Mouse (Mus musculus) cerebellum, adult 9-11 months (tissue): ENCODE results near the gene Hoxd4.

Experiments
- DNase-seq: peaks from one replicate; pipeline ENCODE4 v3.0.0; 2022

Gene Hoxd4

DNA sequence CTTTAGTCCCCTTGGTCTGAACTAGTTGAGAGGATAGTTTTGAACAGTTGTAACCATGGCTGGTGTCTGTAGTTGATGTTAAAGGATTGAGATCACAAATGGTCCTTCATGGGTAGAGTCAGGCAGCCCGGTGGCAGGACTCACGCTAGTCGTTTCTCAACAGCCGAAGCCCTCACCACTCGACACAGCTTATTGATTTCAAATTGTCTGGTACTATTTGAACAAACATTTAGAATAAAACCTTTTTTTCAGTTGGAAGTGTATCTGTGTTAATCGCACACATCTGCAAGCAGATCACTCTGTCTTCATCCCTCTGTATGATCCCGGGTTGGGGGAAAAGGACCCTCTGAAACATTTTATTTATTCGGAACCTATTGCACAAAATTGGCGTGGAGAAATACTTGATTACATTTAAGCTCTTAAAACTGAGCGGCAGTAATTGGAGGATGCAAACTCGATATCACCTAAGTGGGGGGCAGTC lies 36.0 kb downstream of the Hoxd4 start:
- no peak for DNase-seq

DNA sequence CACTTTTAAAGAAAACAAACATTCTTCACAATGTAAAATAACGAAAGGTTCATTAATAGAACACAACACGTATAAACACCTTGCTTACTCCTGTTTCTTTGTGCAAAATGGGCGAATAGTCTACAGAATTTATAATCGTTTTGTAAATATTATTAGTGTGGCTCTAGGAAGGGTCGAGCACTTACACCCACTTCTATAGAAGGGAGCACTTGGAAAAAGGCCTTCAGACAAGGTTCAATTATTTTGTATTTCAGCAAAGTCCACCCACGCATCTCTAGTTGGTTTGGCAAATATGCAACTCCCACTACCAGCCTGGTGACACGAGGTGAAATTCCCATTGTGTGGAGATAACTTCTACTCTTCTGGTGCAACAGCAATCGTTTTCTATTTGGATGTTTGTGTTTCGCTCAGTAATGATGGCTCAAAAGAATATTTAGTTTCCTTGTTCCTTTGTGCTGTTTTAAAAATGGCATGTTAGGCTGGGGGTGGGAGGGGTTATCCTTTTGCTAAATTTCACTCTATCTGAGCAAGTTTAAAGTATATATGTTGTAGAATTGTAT lies 36.8 kb downstream of the Hoxd4 start:
- no peak for DNase-seq

DNA sequence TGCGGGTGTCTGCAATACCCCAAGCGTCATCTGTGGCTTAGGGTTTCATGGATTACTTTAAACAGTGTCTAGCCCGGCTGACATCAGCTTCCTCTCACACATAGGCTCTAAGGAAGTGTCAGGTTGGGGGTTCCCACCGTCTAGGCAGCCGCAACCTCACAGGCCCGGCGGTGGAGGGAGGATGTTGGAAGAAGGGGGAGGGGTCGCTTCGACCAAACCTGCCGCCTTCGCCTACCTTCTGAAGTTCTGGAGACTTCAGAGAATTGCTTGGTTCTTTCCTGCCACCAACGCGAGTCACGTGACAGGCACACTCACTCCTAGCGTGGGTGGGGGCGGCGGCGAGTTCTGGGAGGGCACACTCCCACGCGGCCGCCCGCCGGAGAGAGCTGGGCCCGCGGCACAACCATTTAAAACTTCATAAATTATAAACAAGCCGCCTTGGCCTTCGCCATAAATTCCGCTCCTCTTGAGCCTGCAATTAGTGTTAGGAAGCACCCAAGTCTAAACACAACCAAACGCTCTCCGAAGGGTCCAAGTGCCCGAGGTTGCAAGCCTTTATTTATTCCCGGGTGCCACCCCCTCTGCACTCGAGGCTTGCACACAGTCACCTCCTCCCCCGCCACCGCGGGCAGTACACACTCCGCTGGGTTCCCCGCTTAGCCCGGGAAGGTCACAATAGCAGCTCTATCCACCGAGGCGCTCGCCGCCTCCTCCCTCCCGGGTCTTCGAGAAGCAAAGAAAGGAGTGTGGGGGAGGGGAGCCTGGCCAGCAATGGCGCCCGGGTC lies 37.8 kb downstream of the Hoxd4 start:
- DNase-seq = no peak

DNA sequence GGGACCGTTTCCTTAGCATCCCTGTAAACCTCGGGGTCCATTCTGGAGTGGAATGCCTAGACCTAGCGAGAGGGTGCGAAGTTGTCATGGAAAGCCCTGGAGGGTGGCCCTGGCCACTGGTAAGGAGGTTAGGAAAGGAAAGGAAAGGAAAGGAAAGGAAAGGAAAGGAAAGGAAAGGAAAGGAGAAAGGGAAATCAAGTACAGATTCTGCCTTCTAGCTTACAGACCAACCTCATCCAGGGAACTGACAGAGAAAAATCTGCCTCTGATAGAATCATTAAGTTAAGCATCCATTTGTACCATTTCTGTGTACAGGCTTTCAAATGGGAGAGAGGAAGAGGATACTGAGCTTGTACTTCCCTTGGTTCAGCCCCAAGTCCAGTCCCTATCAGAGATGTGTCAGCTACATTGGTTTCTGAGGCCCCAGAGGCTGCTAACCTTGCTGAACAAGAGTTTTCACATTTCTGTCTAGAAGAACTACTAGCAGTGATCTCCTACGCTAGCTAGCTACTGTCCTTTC lies 39.1 kb downstream of the Hoxd4 start:
- DNase-seq = no peak

DNA sequence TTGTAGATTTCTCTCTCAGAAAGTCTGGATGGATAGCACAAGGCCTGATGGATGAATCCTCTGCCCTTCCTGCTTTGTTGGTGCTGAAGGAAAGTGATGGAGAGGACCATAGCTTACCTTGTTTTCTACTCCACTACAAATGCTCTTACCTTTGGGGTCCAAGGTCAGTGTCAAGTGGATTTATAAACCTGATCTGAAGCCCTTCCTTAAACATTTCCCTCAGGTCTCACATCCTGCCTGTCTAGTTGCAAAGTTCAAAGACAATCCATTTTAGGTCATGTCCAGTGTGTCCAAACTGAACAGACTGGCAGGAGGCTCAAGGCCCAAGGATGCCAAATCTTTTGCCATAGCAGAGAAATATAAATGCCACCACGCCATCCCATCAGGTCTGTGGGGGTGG lies 40.1 kb downstream of the Hoxd4 start:
- DNase-seq = no peak

DNA sequence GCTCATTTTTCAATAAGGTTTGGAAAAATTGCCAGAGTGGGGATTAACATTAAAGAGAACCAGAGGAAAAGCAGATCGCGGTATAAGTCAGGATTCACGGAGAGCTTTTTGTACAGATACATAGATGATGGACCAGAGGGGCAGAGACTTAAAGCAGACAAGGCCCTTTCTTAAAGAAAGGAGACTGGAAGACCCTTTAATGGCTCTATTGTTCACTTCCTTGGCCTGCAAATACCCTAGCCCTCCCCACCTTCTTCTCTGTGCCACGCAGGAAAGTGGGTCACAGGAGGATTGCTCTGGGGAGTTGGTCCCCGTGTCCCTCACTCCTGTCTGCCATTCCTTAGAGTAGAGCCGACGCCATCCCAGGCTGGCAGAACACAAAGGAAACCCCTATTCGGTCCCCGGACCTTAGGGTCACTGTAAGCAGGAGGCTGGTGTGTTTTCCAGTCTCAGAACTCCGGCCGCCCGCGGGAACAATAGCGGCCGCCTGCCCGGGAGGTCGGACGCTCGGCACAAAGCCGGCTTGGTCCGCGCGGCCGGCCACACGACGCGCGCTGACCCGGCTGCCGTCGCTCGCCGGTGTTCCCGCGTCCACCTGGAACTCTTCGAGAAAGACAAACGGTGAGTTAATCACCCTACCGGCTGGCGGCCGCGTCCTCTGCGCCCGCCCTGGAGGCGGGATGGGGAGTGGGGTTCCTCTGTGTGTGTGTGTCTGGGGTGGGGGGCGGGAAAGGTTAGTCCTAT lies 40.9 kb downstream of the Hoxd4 start:
- DNase-seq = no peak

DNA sequence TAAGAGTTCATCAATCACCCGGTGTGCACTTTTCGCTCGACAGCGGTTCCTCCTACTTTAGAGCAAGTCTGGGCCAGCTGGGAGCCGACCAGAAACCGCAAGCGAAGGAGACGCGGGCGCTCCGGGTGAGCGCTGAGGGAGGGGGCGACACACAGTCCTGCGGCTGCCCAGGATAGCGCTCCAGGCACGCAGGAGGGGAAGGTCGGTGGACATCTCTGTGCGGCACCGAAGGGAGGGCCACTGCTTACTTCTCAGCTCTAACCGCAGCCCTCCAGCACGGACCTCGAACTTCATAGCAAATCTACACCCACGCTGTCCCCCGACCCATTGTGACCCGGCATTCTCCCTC lies 41.4 kb downstream of the Hoxd4 start:
- DNase-seq = no peak

DNA sequence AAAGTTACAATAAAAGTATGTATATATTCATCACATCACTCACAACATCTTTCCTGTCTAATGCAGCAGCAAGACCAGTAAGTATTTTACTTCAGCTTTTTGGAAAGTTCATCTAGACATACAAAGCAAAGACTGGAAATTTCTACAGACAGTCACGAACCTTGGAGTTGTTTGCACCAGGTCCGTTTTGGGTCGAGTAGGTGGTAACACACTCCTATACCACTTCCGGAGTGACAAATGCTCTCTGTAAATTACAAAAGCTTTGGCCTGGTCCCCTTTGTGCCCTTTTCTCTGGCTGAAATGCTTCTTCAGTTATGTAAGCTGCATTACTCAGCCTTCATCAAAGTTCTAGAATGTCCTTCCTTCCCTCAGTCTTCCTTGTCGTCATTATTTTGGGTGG lies 42.0 kb downstream of the Hoxd4 start:
- DNase-seq = no peak

DNA sequence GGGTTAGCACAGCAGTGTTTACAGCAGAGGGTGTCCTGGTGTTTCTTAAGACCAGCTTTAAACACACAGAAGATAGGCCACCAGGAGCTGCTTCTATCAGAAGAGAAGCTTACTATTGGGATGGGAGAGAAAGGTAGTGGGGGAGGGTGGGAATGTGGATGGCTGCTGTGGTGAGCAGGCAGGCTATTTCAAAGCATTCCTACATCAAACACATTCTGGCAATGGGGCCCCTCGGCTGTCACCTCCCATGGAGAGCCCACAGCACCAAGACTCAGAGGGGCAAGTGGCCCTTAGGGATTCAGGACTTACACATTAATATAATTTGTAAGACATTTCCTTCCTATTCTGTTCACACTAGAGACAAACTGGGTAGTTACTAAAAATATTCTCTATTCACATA lies 48.4 kb downstream of the Hoxd4 start:
- no peak for DNase-seq

DNA sequence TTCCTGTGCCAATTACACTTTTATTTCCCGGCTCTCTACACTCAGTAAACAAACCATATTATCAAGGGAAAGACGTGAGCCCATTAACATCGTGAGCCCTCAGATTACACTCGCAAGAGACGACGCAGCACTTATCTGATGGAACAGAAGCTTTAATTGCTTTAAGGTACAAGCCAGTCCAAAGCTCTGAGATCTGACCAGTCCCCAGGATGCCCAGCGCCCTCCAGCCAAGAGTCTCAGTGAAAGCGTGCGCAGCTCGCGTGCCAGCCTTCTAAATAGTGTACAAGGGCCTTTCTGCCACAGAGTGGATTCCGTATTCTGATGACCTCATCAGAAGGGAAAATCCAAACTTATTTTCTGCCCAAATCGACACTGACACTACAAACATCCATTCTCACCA lies 50.2 kb downstream of the Hoxd4 start:
- no peak for DNase-seq

DNA sequence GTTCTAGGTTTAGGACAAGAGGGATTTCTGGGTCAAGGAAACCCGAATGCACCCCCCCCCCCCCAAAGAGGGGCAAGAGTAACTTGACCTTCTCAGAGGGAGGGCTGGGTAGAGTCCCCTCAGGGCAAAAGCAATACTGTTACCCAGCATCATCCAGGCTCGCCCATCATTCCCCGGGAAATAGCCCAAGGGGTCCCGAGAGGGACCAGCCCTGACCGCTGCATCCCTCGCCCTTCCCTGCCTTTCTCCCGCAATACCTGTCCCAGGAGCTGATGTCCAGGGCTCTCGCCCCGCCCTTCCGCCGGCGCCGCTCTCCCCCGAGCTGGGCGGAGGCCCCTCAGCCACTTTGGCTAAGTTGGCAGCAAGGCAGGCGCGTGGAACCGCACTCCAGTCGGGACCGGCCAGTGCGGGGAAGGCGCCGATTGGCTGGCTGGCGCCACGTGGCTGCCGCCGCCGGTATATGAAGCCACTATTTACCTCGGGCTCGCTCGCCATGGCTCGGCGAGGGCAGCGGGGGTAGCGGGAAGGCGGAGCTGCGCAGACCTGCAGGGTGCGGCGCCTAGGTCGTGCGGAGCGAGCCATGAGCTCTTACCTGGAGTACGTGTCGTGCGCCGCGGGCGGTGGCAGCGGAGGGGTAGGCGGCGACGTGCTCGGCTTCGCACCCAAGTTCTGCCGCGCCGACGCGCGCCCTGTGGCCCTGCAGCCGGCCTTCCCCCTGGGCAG lies 51.0 kb downstream of the Hoxd4 start, which contains the start of gene Hoxd1:
TSS of gene Hoxd1 (plus strand) at position 459 of the 723 bp plus-strand sequence.
- DNase-seq = no peak

DNA sequence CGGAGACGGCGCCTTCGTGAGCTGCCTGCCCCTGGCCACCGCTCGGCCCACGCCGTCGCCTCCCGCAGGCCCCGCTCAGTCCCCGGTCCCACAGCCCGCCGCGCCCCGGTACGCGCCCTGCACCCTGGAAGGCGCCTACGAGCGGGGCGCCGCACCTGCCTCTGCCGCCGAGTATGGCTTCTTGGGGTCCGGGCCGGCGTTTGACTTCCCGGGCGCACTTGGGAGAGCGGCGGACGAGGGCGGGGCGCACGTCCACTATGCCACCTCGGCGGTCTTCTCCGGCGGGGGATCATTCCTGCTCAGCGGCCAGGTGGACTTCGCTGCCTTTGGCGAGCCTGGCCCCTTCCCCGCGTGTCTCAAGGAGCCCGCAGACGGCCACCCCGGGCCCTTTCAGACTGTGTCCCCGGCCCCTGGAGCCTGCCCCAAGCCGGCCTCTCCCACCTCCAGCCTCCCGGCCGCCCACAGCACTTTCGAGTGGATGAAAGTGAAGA lies 51.6 kb downstream of the Hoxd4 start:
- no peak for DNase-seq

DNA sequence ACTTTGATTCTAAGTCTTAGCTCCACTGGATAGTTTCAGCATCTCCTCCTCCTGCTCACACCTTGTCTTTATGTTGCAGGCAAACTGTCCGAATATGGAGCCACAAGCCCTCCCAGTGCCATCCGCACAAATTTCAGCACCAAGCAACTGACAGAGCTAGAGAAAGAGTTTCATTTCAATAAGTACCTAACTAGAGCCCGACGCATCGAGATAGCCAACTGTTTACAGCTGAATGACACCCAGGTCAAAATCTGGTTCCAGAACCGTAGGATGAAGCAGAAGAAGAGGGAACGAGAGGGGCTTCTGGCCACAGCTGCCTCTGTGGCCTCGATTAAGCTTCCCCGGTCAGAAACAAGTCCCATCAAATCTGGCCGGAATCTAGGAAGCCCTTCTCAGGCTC lies 52.2 kb downstream of the Hoxd4 start:
- no peak for DNase-seq

DNA sequence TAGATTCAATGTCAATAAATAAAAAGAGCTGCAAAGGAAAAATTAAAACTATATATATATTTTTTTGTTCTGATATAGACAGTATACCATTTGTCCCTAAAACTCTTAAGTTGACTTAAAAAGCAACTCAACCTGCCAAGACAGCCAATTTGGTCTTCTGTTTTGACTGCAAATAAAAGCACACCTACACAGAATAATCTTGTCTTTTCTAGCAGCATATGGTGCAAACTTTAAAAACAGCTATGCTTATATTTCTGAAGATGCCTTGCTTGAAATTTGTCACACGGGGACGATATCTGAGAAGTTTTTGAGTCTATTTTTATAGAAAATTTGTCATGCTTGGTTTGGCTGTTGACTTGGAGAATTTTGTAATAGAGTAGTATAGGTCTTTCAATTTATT lies 62.6 kb downstream of the Hoxd4 start:
- no peak for DNase-seq

DNA sequence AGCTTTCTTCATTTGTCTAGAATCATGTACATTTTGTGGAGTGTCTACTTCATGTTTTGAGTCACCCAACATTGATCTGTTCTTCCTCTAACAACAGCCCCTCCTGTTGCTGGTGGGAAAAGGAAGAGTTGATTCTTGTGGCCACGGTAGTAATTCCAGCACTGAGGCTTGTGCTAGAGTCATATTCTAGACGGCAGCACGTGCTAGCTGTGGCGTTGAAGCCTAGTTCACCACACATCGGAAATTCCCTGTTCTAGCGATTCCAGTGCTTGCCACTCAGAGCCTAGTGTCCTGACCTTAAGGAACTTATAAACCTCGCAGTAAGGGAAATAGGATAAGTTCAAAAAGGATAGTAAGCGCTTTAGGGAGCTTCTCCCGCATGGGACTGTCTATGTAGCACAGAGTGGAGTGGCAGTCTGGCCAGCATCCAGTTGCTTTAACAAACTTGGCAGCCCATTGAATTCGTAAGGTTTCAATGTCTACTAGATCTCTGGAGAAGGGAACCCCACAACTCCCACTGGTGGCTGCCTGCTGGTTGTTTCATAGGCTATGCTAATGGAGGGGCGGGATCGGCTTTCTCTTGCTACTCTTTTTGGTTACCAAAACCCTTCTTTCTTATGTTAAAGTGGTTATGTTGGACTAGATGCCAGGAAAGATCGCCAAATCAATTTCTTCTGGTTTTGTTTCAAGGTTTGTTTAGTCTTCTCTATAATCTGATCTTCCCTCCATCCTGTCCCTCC lies 66.0 kb downstream of the Hoxd4 start:
- DNase-seq = no peak
